Mouse (Mus musculus) ES-E14 (cell line): ENCODE results near the gene Cox4i1. TPM values are rescaled to one million over a fixed set of nuclear protein-coding genes. Genes with fewer than 3 reads are reported as not detected.

Experiments used
- DNase-seq: peaks from one replicate; pipeline ENCODE4 v3.0.0-alpha.2; 2013; ENCODE audit warnings: low read depth, low spot score
- H3K27ac ChIP-seq: 2 replicates; pipeline ENCODE4 v1.5.1; 2012; ENCODE audit warnings: low read depth, mild to moderate bottlenecking, low read length, moderate library complexity, mixed read lengths; ENCODE audit not compliant: poor library complexity, insufficient read depth, severe bottlenecking
- H3K36me3 ChIP-seq: 2 replicates; pipeline ENCODE4 v1.6.1; 2012; ENCODE audit warnings: mild to moderate bottlenecking, low read length, moderate library complexity, mixed read lengths; ENCODE audit not compliant: control insufficient read depth, poor library complexity, insufficient read depth, severe bottlenecking
- H3K4me1 ChIP-seq, 2 experiments: fragments of 150-350 bp in 1 of 2; sonication (generic) in 1 of 2; 2 replicates each; pipeline ENCODE4 v1.6.1; 2012; ENCODE audit warnings: low read length in 2 of 2, mild to moderate bottlenecking in 1 of 2, mixed read lengths in 1 of 2; ENCODE audit not compliant: control insufficient read depth in 2 of 2, insufficient read depth in 2 of 2, poor library complexity in 1 of 2
- H3K4me3 ChIP-seq, 2 experiments: fragments of 150-350 bp in 1 of 2; sonication (generic) in 1 of 2; 2 replicates each; pipeline ENCODE4 v1.5.1; 2012; ENCODE audit warnings: low read length in 2 of 2, low read depth in 1 of 2, mild to moderate bottlenecking in 1 of 2, mixed read lengths in 1 of 2; ENCODE audit not compliant: insufficient read depth in 1 of 2, poor library complexity in 1 of 2, severe bottlenecking in 1 of 2
- H3K9ac ChIP-seq: 2 replicates; pipeline ENCODE4 v1.6.1; 2012; ENCODE audit warnings: low read depth, mild to moderate bottlenecking, low read length, mixed read lengths; ENCODE audit not compliant: poor library complexity, insufficient read depth, severe bottlenecking
- H3K9me3 ChIP-seq: fragments of 150-350 bp; sonication (generic); 2 replicates; pipeline ENCODE4 v1.6.1; 2012; ENCODE audit warnings: low read depth, mild to moderate bottlenecking, low read length; ENCODE audit not compliant: control insufficient read depth, insufficient read depth
- CHD2 ChIP-seq: IDR thresholded peaks from 2 replicates; pipeline ENCODE4 v1.6.1; 2014; ENCODE audit warnings: mild to moderate bottlenecking, low read depth, low read length, inconsistent platforms
- HCFC1 ChIP-seq: IDR thresholded peaks from 2 replicates; pipeline ENCODE4 v1.6.1; 2012; ENCODE audit warnings: low read length, inconsistent platforms, borderline replicate concordance; ENCODE audit not compliant: insufficient read depth
- MAFK ChIP-seq: IDR thresholded peaks from 2 replicates; pipeline ENCODE4 v1.6.1; 2014; ENCODE audit warnings: mild to moderate bottlenecking, low read depth, low read length, inconsistent platforms; ENCODE audit not compliant: insufficient read depth
- ZC3H11A ChIP-seq: IDR thresholded peaks from 2 replicates; pipeline ENCODE4 v1.6.1; 2012; ENCODE audit warnings: low read depth, mild to moderate bottlenecking, inconsistent platforms, low read length, borderline replicate concordance
- ZNF384 ChIP-seq: IDR thresholded peaks from 2 replicates; pipeline ENCODE4 v1.6.1; 2012; ENCODE audit warnings: low read depth, low read length, inconsistent platforms
- in situ Hi-C, 2 experiments: fragments of 600-800 bp; cut with MboI; formaldehyde crosslinking; loops; one replicate each; pipeline ENCODE4 v1.15.1; 2025; ENCODE audit warnings: low sequenced_read_pairs in 2 of 2, inconsistent platforms in 1 of 2; ENCODE audit not compliant: unreplicated experiment in 2 of 2
- total RNA-seq: library from RNA; depleted of rRNA; stranded (reverse); fragments of 300-350 nt; gene quantifications from 2 replicates; pipeline ENCODE4 v1.2.3, GENCODE M21; 2012

Cox4i1 gene
- total RNA-seq, 1 experiment = 1,965 TPM

DNA sequence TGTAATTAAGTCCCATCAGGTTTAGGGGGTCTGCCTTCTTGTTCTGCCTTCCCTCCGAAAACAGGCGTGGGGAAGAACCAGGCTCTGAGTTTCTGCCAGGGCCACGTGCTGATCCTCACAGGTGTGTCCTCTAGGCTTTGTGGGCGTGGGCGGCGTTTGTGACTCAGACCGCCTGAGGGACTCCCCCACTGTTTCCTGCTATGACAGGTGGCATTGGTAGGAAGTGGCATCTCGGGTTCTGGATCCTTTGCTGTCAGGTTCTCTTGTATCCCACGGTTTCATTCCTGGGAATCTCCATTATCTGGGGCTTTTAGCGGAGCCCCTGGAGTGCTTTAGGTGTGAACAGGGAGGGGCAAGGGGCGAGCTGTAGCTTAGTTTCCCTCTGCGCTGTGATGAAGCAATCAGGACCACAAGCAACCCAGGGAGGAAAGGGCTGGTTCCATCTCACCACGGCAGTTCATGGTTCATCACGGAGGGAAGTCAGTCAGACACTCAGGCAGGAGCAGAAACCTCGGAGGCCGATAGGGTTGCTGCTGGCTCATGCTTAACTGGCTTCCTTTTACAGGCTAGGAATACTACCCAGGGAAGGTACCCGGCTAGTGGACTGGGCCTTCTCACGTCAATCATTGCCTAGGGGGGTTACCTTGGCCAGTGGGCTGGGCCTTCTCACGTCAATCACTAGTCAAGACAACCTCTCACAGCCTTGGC is 33.9 kb downstream of the Cox4i1 start:
- no peaks in the 10 kb centered on the region for H3K36me3 ChIP-seq
- H3K9me3 ChIP-seq = no peaks in the 10 kb centered on the region
- H3K4me1 ChIP-seq = no peaks in the 10 kb centered on the region
- no peak for TF ChIP-seq CHD2
- no peak for TF ChIP-seq ZC3H11A
- TF ChIP-seq ZNF384 = no peak
- TF ChIP-seq HCFC1 = no peak
- TF ChIP-seq MAFK = no peak
- H3K4me3 ChIP-seq = no peak overlapping the region
- DNase-seq = no peak
- in situ Hi-C loops = no loop called here
- H3K27ac ChIP-seq = no peak overlapping the region
- no peak overlapping the region for H3K9ac ChIP-seq

DNA sequence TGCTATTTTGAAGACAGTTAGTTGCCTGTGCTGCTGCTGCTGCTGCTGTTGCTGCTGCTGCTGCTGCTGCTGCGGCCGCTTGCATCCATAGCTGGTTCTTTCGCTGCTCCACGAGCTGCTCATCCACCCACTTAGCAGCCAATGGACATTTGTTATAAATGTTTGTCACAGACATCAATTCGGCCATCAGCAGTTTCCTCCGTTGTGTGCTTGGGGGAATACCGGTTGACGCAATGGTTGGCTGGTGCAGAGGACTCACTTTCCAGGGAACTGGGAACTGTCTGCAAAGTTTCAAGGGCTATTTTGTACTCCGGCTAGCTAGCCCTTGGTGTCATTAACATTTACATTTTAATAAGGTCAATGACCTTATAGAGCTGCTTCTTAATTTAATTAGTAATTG is 36.2 kb downstream of the Cox4i1 start:
- Histone ChIP-seq H3K36me3 (no peaks in the 10 kb centered on the region), H3K4me3 (no peak overlapping the region), H3K9me3 (no peaks in the 10 kb centered on the region), H3K4me1 (no peaks in the 10 kb centered on the region), H3K27ac (no peak overlapping the region), H3K9ac (no peak overlapping the region)
- TF ChIP-seq HCFC1 (no peak), CHD2 (no peak), MAFK (no peak), ZNF384 (no peak), ZC3H11A (no peak)
- in situ Hi-C loops = no loop called here
- DNase-seq = no peak

DNA sequence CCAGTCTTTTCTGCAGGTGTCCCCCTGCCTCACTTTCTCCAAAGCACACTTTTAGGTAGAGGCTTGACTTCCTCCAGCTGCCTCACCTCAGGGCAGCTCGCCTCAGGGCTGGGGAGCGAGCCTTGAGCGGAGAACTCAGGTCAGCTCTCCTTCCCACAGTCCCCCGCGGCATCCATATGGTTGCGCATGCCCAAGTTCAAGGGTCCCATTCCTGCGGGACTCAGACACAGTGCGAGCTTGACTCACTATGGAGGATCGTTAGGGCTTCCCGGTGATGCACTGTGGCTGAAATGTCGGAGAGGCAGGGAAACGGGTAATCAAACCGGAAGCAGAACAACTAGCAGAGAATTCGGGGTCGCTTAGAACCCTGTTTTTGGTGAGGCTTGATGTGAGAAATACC is 37.1 kb downstream of the Cox4i1 start:
- in situ Hi-C loops = no loop called here
- H3K4me3 ChIP-seq = peak overlapping the region; percentile 1 to 25; a peak in 2 of 4 replicates
- no peak for DNase-seq

DNA sequence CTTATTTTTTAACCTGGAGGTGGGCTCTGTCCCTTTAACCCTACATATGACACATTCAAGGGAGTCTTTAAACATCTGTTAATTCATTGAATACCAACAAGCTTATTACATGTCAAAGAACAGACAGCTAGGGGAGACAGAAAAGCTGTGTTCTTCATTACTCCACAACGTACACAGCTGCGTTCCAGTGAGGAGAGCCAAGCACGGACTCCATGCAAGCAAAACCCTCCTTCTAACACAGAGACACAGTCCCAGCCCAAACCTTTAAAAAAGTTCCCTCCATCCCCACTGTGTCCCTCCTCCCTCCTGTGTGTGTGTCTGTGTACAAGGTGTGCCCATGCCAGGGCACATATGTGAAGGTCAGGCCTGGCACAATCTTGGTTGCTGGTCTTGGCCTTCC is 38.2 kb downstream of the Cox4i1 start:
- in situ Hi-C loops = no loop called here
- no peak for DNase-seq
- Histone ChIP-seq H3K27ac (no peak overlapping the region), H3K36me3 (no peaks in the 10 kb centered on the region), H3K4me3 (no peak overlapping the region), H3K9ac (no peak overlapping the region), H3K4me1 (no peaks in the 10 kb centered on the region), H3K9me3 (no peaks in the 10 kb centered on the region)
- TF ChIP-seq MAFK (no peak), HCFC1 (no peak), ZC3H11A (no peak), CHD2 (no peak), ZNF384 (no peak)

More for the DNA sequence above, 37.1 kb downstream of the Cox4i1 start:
- Histone ChIP-seq H3K4me1 (no peaks in the 10 kb centered on the region), H3K9ac (peak overlapping the region; percentile 25; the same call in 1 of the 2 replicates), H3K9me3 (no peaks in the 10 kb centered on the region), H3K27ac (no peak overlapping the region), H3K36me3 (no peaks in the 10 kb centered on the region)
- TF ChIP-seq HCFC1 = no peak
- TF ChIP-seq ZNF384 = no peak
- TF ChIP-seq MAFK = no peak
- TF ChIP-seq ZC3H11A = no peak
- no peak for TF ChIP-seq CHD2
